Mouse (Mus musculus) midbrain, embryonic 10.5 days (tissue): ENCODE data around the gene Tspear. TPM values are rescaled to one million over a fixed set of nuclear protein-coding genes. Genes with fewer than 3 reads are reported as not detected.

Source experiments
- DNase-seq: peaks from one replicate; pipeline ENCODE4 v3.0.0-alpha.2; 2017; ENCODE audit warnings: low spot score
- H3K27ac ChIP-seq: fragments of 300-500 bp; sonication (generic); replicated peaks from 2 replicates; pipeline ENCODE4 v1.5.1; 2016; ENCODE audit warnings: mild to moderate bottlenecking
- H3K27me3 ChIP-seq: fragments of 300-500 bp; sonication (generic); 2 replicates; pipeline ENCODE4 v1.6.1; 2016; ENCODE audit warnings: low read depth, mild to moderate bottlenecking; ENCODE audit not compliant: poor library complexity, severe bottlenecking
- H3K36me3 ChIP-seq: fragments of 300-500 bp; sonication (generic); 2 replicates; pipeline ENCODE4 v1.6.1; 2016; ENCODE audit warnings: mild to moderate bottlenecking, moderate library complexity
- H3K4me1 ChIP-seq: fragments of 300-500 bp; sonication (generic); 2 replicates; pipeline ENCODE4 v1.6.1; 2016
- H3K4me3 ChIP-seq: fragments of 300-500 bp; sonication (generic); 2 replicates; pipeline ENCODE4 v1.5.1; 2016; ENCODE audit warnings: mild to moderate bottlenecking, moderate library complexity
- H3K9me3 ChIP-seq: fragments of 300-500 bp; sonication (generic); replicated peaks from 2 replicates; pipeline ENCODE4 v1.6.1; 2016; ENCODE audit warnings: mild to moderate bottlenecking
- WGBS: fragments of 180-500 bp; shearing (Covaris S2); methylation state at CpG from one replicate; pipeline ENCODE4 v1.1.7; 2016; 5-methylcytosine and 5-hydroxymethylcytosine counted together
- polyA plus RNA-seq: library from polyadenylated mRNA; unstranded; fragments of >200 nt; fragmentation: Nextera tagmentation; extraction: Ambion mirVana; gene quantifications from 2 replicates; pipeline ENCODE4 v1.2.1, GENCODE M21; 2016

Gene Tspear
- 0.84 and 0.97 TPM in 2 replicates for polyA plus RNA-seq

GRCm38 (mm10) chr10:77685895-77686664 is at the start of gene Tspear:
Gene Tspear, plus strand, starts transcription at chr10:77686569.
- WGBS = 4% methylated on average over 22 of the region's 22 CpGs
- H3K27ac ChIP-seq = no peak within 1 kb of the TSS
- no peaks in the 10 kb centered on the region for H3K9me3 ChIP-seq
- H3K27me3 ChIP-seq = peaks cover 68% of the 10 kb centered on the region
- H3K36me3 ChIP-seq = no peaks in the 10 kb centered on the region
- DNase-seq = no peak
- H3K4me1 ChIP-seq = peaks cover 44% of the 10 kb centered on the region
- H3K4me3 ChIP-seq = no peak within 1 kb of the TSS

GRCm38 (mm10) chr10:77638956-77639355 is 47.4 kb upstream of the Tspear start:
- no peaks in the 10 kb centered on the region for H3K27me3 ChIP-seq
- H3K36me3 ChIP-seq = peaks cover 93% of the 10 kb centered on the region
- 90% methylated on average over 6 of the region's 6 CpGs for WGBS
- no peak overlapping the region for H3K4me3 ChIP-seq
- H3K9me3 ChIP-seq = no peaks in the 10 kb centered on the region
- no peak overlapping the region for H3K27ac ChIP-seq
- no peak for DNase-seq
- peaks cover 9% of the 10 kb centered on the region; the same call in 1 of the 2 replicates for H3K4me1 ChIP-seq

- Histone ChIP-seq H3K27ac (no peak overlapping the region), H3K9me3 (no peaks in the 10 kb centered on the region), H3K36me3 (peaks cover 84% of the 10 kb centered on the region), H3K4me1 (0 out of 2 replicates have a peak, but pooled peaks cover 3% of the 10 kb centered on the region), H3K4me3 (no peak overlapping the region), H3K27me3 (no peaks in the 10 kb centered on the region)
- DNase-seq = no peak
- WGBS = 90% methylated on average over 7 of the region's 7 CpGs
Measured at GRCm38 (mm10) chr10:77643160-77643559, 43.2 kb upstream of the Tspear start.

- H3K27ac ChIP-seq = no peak overlapping the region
- no peak overlapping the region for H3K4me3 ChIP-seq
- peaks cover 65% of the 10 kb centered on the region for H3K36me3 ChIP-seq
Measured at GRCm38 (mm10) chr10:77645571-77645970, 40.8 kb upstream of the Tspear start.

GRCm38 (mm10) chr10:77647461-77647860 is 38.9 kb upstream of the Tspear start:
- peaks cover 46% of the 10 kb centered on the region for H3K36me3 ChIP-seq
- H3K27ac ChIP-seq = no peak overlapping the region
- H3K4me1 ChIP-seq = peaks cover 4% of the 10 kb centered on the region; the same call in 1 of the 2 replicates
- H3K27me3 ChIP-seq = no peaks in the 10 kb centered on the region
- no peaks in the 10 kb centered on the region for H3K9me3 ChIP-seq
- 77% methylated on average over 1 of the region's 1 CpGs for WGBS
- H3K4me3 ChIP-seq = no peak overlapping the region
- DNase-seq = no peak

More at GRCm38 (mm10) chr10:77645571-77645970, 40.8 kb upstream of the Tspear start:
- H3K27me3 ChIP-seq = no peaks in the 10 kb centered on the region
- no peak for DNase-seq
- peaks cover 4% of the 10 kb centered on the region; the same call in 1 of the 2 replicates for H3K4me1 ChIP-seq
- H3K9me3 ChIP-seq = no peaks in the 10 kb centered on the region
- WGBS = 96% methylated on average over 5 of the region's 5 CpGs

GRCm38 (mm10) chr10:77647901-77648300 is 38.5 kb upstream of the Tspear start:
- H3K4me3 ChIP-seq = no peak overlapping the region
- WGBS = 91% methylated on average over 8 of the region's 8 CpGs
- peaks cover 4% of the 10 kb centered on the region; the same call in 1 of the 2 replicates for H3K4me1 ChIP-seq
- no peaks in the 10 kb centered on the region for H3K27me3 ChIP-seq
- H3K9me3 ChIP-seq = no peaks in the 10 kb centered on the region
- H3K27ac ChIP-seq = no peak overlapping the region
- H3K36me3 ChIP-seq = peaks cover 41% of the 10 kb centered on the region
- no peak for DNase-seq

- Histone ChIP-seq H3K9me3 (no peaks in the 10 kb centered on the region), H3K27ac (no peak overlapping the region), H3K36me3 (no peaks in the 10 kb centered on the region; the same call in 1 of the 2 replicates), H3K27me3 (no peaks in the 10 kb centered on the region), H3K4me3 (no peak overlapping the region), H3K4me1 (peaks cover 4% of the 10 kb centered on the region; the same call in 1 of the 2 replicates)
- WGBS = 91% methylated on average over 9 of the region's 9 CpGs
- DNase-seq = no peak
Measured at GRCm38 (mm10) chr10:77652046-77652445, 34.3 kb upstream of the Tspear start.

GRCm38 (mm10) chr10:77658286-77658994 is 27.9 kb upstream of the Tspear start:
- no peak for DNase-seq
- no peaks in the 10 kb centered on the region for H3K4me1 ChIP-seq
- H3K27ac ChIP-seq = no peak overlapping the region
- H3K4me3 ChIP-seq = no peak overlapping the region
- H3K9me3 ChIP-seq = no peaks in the 10 kb centered on the region; the same call in 1 of the 2 replicates
- 83% methylated on average over 15 of the region's 15 CpGs for WGBS
- no peaks in the 10 kb centered on the region for H3K36me3 ChIP-seq
- no peaks in the 10 kb centered on the region for H3K27me3 ChIP-seq

GRCm38 (mm10) chr10:77663949-77664665 is 22.3 kb upstream of the Tspear start:
- Histone ChIP-seq H3K27ac (no peak overlapping the region), H3K4me3 (no peak overlapping the region), H3K27me3 (no peaks in the 10 kb centered on the region), H3K9me3 (no peaks in the 10 kb centered on the region; the same call in 1 of the 2 replicates), H3K36me3 (no peaks in the 10 kb centered on the region), H3K4me1 (no peaks in the 10 kb centered on the region)
- DNase-seq = no peak
- WGBS = 58% methylated on average over 43 of the region's 43 CpGs

- no peak for DNase-seq
- Histone ChIP-seq H3K9me3 (no peaks in the 10 kb centered on the region; the same call in 1 of the 2 replicates), H3K27me3 (no peaks in the 10 kb centered on the region), H3K4me3 (no peak overlapping the region), H3K27ac (no peak overlapping the region), H3K36me3 (no peaks in the 10 kb centered on the region), H3K4me1 (no peaks in the 10 kb centered on the region)
- WGBS = 87% methylated on average over 8 of the region's 8 CpGs
Measured at GRCm38 (mm10) chr10:77666342-77666741, 20.0 kb upstream of the Tspear start.

- DNase-seq = no peak
- Histone ChIP-seq H3K27ac (no peak overlapping the region), H3K27me3 (no peaks in the 10 kb centered on the region), H3K9me3 (no peaks in the 10 kb centered on the region), H3K4me1 (no peaks in the 10 kb centered on the region), H3K4me3 (no peak overlapping the region), H3K36me3 (no peaks in the 10 kb centered on the region)
- WGBS = 87% methylated on average over 4 of the region's 4 CpGs
Measured at GRCm38 (mm10) chr10:77667402-77667801, 19.0 kb upstream of the Tspear start.

- 82% methylated on average over 4 of the region's 4 CpGs for WGBS
- Histone ChIP-seq H3K4me3 (no peak overlapping the region), H3K36me3 (no peaks in the 10 kb centered on the region), H3K9me3 (no peaks in the 10 kb centered on the region), H3K27me3 (peaks cover 8% of the 10 kb centered on the region), H3K27ac (0 out of 2 replicates have a peak overlapping the region, but pooled peaks have one; percentile 30), H3K4me1 (peaks cover 11% of the 10 kb centered on the region)
- DNase-seq = no peak
Measured at GRCm38 (mm10) chr10:77670710-77671109, 15.7 kb upstream of the Tspear start.
